Mouse (Mus musculus): Measurements from ENCODE around the gene Ntn4. TPM values are rescaled to one million over a fixed set of nuclear protein-coding genes. Genes with fewer than 3 reads are reported as not detected.

Gene Ntn4
- polyA plus RNA-seq, 1 experiment from 2014 or later, result 0.76 TPM

DNA sequence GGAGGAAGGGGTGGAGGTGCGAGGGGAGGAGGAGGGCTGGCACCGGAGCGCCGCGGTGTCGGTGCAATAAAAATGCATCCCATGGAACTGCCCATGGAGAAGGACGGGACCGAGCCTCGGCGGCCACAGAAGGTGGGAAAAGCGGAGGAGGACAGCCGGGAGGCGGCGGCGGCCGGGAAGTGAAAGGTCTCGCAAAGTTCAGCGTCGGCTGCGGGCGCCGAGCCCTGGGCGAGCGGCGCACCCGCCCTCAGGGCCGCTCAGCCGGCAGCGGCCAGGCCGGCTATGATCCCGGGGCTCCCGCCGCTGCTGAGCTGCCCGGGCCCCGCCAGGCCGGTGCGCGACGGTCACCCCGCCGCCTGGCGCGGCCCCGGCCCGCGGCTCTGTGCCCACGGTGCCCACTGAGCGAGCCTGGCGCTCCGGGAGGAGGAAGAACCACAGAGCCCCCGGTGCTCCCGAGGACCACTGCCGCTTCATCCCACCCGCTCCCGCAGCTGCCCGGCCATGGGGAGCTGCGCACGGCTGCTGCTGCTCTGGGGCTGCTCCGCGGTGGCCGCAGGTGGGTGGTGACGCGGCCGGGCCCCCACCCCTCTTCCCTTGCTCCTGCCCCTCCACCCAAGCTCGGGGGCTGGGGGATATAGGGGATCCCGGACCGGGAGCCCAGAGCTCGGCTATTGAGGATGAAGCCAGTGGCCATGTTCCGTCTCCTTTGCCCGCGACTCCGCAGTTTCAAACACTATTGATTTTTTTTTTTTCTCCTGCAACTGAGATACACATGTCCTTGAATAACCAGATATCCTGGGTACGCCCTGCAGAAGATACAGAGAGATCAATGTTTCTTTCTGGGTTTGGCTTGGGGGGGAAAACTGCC lies 706 bp downstream of the Ntn4 start:
- WGBS, result under 1% methylated on average over 66 of the region's 73 CpGs
- H3K27ac ChIP-seq (ENCODE audit: low read depth), result 0 out of 2 replicates have a peak overlapping the region, but pooled peaks have one; percentile 12
- H3K4me2 ChIP-seq, result peak overlapping the region; percentile 100
- peaks cover 55% of the 10 kb centered on the region for H3K27me3 ChIP-seq (ENCODE audit: insufficient read depth, low read length)
- DNase-seq (peak; percentile 57), ATAC-seq (ENCODE audit: insufficient read depth) (peak; percentile 62)
- H3K9me3 ChIP-seq (ENCODE audit: low read depth, low read length), result no peaks in the 10 kb centered on the region
- peak overlapping the region; percentile 68 for H3K9ac ChIP-seq
- H3K4me1 ChIP-seq (ENCODE audit: insufficient read depth), result no peaks in the 10 kb centered on the region; the same call in 1 of the 2 replicates
- no peaks in the 10 kb centered on the region for H3K36me3 ChIP-seq (ENCODE audit: insufficient read depth)
- TF ChIP-seq CTCF (IDR thresholded peaks at IDR 0.05; ENCODE audit: low read depth), result no peak
- peak overlapping the region; percentile 70 for H3K4me3 ChIP-seq (ENCODE audit: low read depth, low read length)

DNA sequence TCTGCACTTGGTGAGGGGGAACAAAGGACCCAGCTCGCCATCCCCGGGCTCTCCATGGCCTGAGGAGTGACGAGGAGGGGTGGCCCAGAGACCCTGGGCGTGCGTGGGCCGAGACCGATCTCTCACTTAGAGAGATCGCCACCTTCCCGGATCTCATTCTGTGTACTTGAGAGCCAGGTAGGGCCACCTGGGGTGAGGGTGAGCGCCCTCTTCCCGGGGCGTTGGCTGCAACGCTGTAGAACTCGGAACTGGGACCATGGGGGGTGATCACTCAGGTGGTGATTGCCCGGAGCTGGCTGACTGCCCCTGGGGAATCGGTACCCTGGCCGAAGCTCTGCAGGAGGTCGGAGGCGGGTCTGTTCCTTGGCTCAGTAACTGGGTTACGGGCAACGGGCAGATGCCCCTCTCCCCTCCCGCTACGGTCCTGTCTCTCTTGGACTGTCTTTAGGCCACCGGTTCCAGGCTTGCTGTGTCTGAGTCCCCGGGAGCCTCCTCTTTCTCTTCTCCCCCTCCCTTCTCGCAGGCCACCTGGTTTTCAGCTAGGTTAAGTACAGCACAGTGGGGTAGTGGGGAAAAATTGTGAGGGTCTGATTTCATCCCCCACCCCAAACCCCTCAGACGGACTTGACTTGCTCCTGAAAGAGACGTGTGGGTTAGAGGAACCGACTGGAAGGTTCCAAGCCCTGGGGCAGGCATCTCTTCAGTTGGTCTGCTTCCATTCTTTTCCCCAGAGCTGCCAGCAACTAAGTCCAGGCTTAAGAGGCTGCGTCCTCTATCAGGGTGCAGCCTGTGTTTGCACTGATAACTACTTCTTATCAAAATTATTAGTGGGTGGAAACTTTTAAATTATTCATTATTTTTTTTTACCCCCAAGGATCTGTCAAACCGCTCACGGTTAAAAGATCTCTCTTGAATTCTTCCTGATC lies 1.6 kb downstream of the Ntn4 start:
- WGBS, result 6% methylated on average over 32 of the region's 32 CpGs
- peak; percentile 33; the same call in 1 of the 2 replicates for ATAC-seq (ENCODE audit: insufficient read depth)
- DNase-seq, result no peak
- no peak for TF ChIP-seq CTCF (IDR thresholded peaks at IDR 0.05; ENCODE audit: low read depth)
- Histone ChIP-seq H3K36me3 (ENCODE audit: insufficient read depth) (no peaks in the 10 kb centered on the region), H3K27ac (ENCODE audit: low read depth) (no peak overlapping the region), H3K4me3 (ENCODE audit: low read depth, low read length) (peak overlapping the region; percentile 70), H3K9ac (peak overlapping the region; percentile 68), H3K4me1 (ENCODE audit: insufficient read depth) (no peaks in the 10 kb centered on the region; the same call in 1 of the 2 replicates), H3K4me2 (peak overlapping the region; percentile 100), H3K9me3 (ENCODE audit: low read depth, low read length) (no peaks in the 10 kb centered on the region), H3K27me3 (ENCODE audit: insufficient read depth, low read length) (peaks cover 55% of the 10 kb centered on the region)

DNA sequence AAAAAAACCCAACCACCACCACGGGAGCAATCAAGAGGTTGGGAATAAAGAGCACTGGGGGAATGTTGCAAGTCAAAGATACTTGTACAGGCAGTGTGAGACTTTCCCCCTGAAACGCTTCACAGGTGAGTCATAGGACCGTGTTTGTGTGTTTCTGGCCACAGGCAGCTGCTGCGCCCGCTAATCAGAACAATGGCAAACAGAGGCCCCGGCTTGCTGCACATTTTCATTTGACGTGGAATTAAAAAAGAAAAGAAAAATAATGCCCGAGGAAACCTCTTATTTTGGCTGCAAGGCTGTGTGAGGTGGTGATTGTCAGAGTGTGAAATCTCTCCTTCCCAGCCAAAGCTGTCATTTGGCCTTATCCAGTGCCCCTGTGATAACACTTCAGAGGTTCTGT lies 2.4 kb downstream of the Ntn4 start:
- peaks cover 52% of the 10 kb centered on the region for H3K27me3 ChIP-seq (ENCODE audit: insufficient read depth, low read length)
- no peak overlapping the region for H3K9ac ChIP-seq
- H3K4me1 ChIP-seq (ENCODE audit: insufficient read depth), result no peaks in the 10 kb centered on the region; the same call in 1 of the 2 replicates
- no peak for DNase-seq
- WGBS, result 37% methylated on average over 8 of the region's 8 CpGs
- H3K36me3 ChIP-seq (ENCODE audit: insufficient read depth), result no peaks in the 10 kb centered on the region
- H3K9me3 ChIP-seq (ENCODE audit: low read depth, low read length), result no peaks in the 10 kb centered on the region
- H3K4me2 ChIP-seq, result peak overlapping the region; percentile 100
- H3K27ac ChIP-seq (ENCODE audit: low read depth), result no peak overlapping the region
- H3K4me3 ChIP-seq (ENCODE audit: low read depth, low read length), result no peak overlapping the region
- TF ChIP-seq CTCF (IDR thresholded peaks at IDR 0.05; ENCODE audit: low read depth), result no peak
- ATAC-seq (ENCODE audit: insufficient read depth), result no peak

DNA sequence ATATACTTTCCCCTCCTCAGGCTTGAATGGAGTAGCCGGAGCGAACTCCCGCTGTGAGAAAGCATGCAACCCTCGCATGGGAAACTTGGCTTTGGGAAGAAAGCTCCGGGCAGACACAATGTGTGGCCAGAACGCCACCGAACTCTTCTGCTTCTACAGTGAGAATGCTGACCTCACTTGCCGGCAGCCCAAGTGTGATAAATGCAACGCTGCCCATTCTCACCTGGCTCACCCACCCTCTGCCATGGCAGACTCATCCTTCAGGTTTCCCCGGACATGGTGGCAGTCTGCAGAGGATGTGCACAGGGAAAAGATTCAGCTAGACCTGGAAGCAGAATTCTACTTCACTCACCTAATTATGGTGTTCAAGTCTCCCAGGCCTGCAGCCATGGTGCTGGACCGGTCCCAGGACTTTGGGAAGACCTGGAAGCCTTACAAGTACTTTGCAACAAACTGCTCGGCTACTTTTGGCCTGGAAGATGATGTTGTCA lies 4.0 kb downstream of the Ntn4 start:
- no peak for DNase-seq
- no peak overlapping the region for H3K9ac ChIP-seq
- WGBS, result 84% methylated on average over 12 of the region's 12 CpGs
- ATAC-seq (ENCODE audit: insufficient read depth), result no peak
- H3K27me3 ChIP-seq (ENCODE audit: insufficient read depth, low read length), result peaks cover 42% of the 10 kb centered on the region
- H3K9me3 ChIP-seq (ENCODE audit: low read depth, low read length), result no peaks in the 10 kb centered on the region
- no peak overlapping the region for H3K4me2 ChIP-seq
- H3K4me3 ChIP-seq (ENCODE audit: low read depth, low read length), result no peak overlapping the region
- no peak overlapping the region for H3K27ac ChIP-seq (ENCODE audit: low read depth)
- no peak for TF ChIP-seq CTCF (IDR thresholded peaks at IDR 0.05; ENCODE audit: low read depth)
- no peaks in the 10 kb centered on the region for H3K36me3 ChIP-seq (ENCODE audit: insufficient read depth)
- H3K4me1 ChIP-seq (ENCODE audit: insufficient read depth), result no peaks in the 10 kb centered on the region; the same call in 1 of the 2 replicates

DNA sequence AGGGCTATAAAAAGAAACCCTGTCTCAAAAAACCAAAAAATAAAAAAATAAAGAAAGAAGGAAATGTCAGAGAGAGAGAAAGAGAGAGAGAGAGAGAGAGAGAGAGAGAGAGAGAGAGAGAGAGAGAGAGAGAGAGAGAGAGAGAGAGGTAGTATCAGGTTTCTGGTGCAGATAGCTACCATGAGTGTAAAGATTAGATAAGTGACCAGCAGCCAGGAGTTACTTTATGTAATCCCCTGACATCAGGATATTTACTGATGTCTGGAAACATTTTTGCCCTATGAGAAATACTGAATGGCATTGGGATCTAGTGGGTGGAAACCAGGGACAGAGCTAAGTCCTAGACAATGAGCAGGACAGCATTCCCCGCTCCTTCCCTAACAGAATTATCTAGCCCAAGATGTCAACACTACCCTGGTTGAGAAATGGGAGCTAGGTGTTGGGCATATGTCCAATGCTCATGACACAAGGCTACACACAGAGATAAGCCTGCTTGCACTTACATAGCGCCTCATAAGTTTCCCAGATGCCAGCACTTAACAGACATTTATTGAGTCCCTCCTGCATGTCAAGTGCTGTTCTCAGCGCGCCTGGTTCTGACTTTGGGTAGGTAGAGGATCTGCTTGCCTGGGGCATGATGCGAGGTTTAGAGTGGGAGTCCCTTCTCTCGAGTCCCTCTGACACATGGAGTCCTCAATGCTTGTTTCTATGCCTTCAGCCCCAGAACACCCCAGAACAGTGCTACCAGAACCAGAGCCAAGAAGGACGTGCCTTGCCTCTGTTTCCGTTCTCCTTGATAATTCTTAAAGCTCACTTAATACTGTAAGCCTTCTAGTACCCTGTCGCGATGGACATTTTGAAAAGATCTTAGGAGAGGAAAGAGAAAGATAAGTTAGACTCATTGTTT lies 7.4 kb downstream of the Ntn4 start:
- Histone ChIP-seq H3K27me3 (ENCODE audit: insufficient read depth, low read length) (peaks cover 19% of the 10 kb centered on the region; the same call in 1 of the 2 replicates), H3K4me2 (no peak overlapping the region), H3K4me3 (ENCODE audit: low read depth, low read length) (no peak overlapping the region), H3K36me3 (ENCODE audit: insufficient read depth) (no peaks in the 10 kb centered on the region), H3K27ac (ENCODE audit: low read depth) (no peak overlapping the region), H3K4me1 (ENCODE audit: insufficient read depth) (no peaks in the 10 kb centered on the region), H3K9me3 (ENCODE audit: low read depth, low read length) (no peaks in the 10 kb centered on the region), H3K9ac (no peak overlapping the region)
- 56% methylated on average over 10 of the region's 10 CpGs for WGBS
- no peak for TF ChIP-seq CTCF (IDR thresholded peaks at IDR 0.05; ENCODE audit: low read depth)
- ATAC-seq (ENCODE audit: insufficient read depth) (peak; percentile 24; the same call in 1 of the 2 replicates), DNase-seq (peak; percentile 50)

DNA sequence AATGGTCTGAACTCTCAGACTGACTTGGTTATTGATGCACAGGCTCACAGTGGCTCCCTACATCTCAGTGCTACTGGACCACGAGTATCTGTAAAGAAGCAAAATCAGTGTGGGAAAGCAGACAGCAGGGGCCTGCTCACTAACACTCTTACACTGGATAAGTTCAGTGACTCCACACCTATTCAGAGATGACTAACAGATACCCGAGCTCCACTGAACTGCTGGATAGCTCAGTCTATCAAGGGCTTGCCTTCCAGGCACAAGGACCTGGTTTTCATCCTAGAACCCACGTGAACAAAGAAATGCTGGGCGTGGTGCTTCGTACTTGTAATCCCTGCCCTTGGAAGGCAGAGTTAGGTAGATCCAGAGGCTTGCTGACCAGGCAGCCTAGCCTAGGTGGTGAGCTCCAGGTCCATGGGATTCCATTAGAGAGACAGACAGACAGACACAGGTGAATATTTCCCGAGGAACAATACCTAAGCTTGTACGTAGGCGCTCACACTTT lies 8.2 kb downstream of the Ntn4 start:
- no peak overlapping the region for H3K4me3 ChIP-seq (ENCODE audit: low read depth, low read length)
- H3K27ac ChIP-seq (ENCODE audit: low read depth), result no peak overlapping the region
- WGBS, result 78% methylated on average over 8 of the region's 8 CpGs
- no peaks in the 10 kb centered on the region for H3K36me3 ChIP-seq (ENCODE audit: insufficient read depth)
- H3K27me3 ChIP-seq (ENCODE audit: insufficient read depth, low read length), result peaks cover 12% of the 10 kb centered on the region; the same call in 1 of the 2 replicates
- no peaks in the 10 kb centered on the region for H3K4me1 ChIP-seq (ENCODE audit: insufficient read depth)
- no peak for TF ChIP-seq CTCF (IDR thresholded peaks at IDR 0.05; ENCODE audit: low read depth)
- no peak overlapping the region for H3K9ac ChIP-seq
- H3K4me2 ChIP-seq, result no peak overlapping the region
- no peaks in the 10 kb centered on the region for H3K9me3 ChIP-seq (ENCODE audit: low read depth, low read length)
- DNase-seq, result no peak
- no peak for ATAC-seq (ENCODE audit: insufficient read depth)

Measured in lung, embryonic 14.5 days (tissue).